Mouse (Mus musculus): ENCODE results near the gene 4930415O20Rik. TPM values are rescaled to one million over a fixed set of nuclear protein-coding genes. Genes with fewer than 3 reads are reported as not detected.
A peak's percentile ranks its signal among the peaks of the same experiment; 100 is the strongest.

4930415O20Rik gene
- polyA plus RNA-seq, 1 experiment from 2014 or later, result not detected

GRCm38 (mm10) chr15:98622199-98622598 is 51.4 kb downstream of the 4930415O20Rik start:
- H3K9ac ChIP-seq, result no peak overlapping the region
- no peak for TF ChIP-seq CTCF (IDR thresholded peaks at IDR 0.05; ENCODE audit: low read depth)
- 8% methylated on average over 7 of the region's 7 CpGs for WGBS
- no peak overlapping the region for H3K4me2 ChIP-seq
- ATAC-seq (ENCODE audit: insufficient read depth), result no peak
- H3K27me3 ChIP-seq (ENCODE audit: insufficient read depth, low read length), result no peaks in the 10 kb centered on the region
- H3K4me3 ChIP-seq (ENCODE audit: low read depth, low read length), result no peak overlapping the region
- H3K27ac ChIP-seq (ENCODE audit: low read depth), result no peak overlapping the region
- H3K9me3 ChIP-seq (ENCODE audit: low read depth, low read length), result no peaks in the 10 kb centered on the region
- DNase-seq, result no peak
- no peaks in the 10 kb centered on the region; the same call in 1 of the 2 replicates for H3K4me1 ChIP-seq (ENCODE audit: insufficient read depth)
- no peaks in the 10 kb centered on the region for H3K36me3 ChIP-seq (ENCODE audit: insufficient read depth)

GRCm38 (mm10) chr15:98622721-98623120 is 51.9 kb downstream of the 4930415O20Rik start:
- no peak overlapping the region for H3K4me2 ChIP-seq
- no peak overlapping the region for H3K27ac ChIP-seq (ENCODE audit: low read depth)
- no peak overlapping the region for H3K4me3 ChIP-seq (ENCODE audit: low read depth, low read length)
- H3K27me3 ChIP-seq (ENCODE audit: insufficient read depth, low read length), result no peaks in the 10 kb centered on the region
- WGBS, result 17% methylated on average over 6 of the region's 6 CpGs
- no peaks in the 10 kb centered on the region for H3K9me3 ChIP-seq (ENCODE audit: low read depth, low read length)
- ATAC-seq (ENCODE audit: insufficient read depth) (no peak), DNase-seq (no peak)
- no peaks in the 10 kb centered on the region for H3K36me3 ChIP-seq (ENCODE audit: insufficient read depth)
- no peaks in the 10 kb centered on the region; the same call in 1 of the 2 replicates for H3K4me1 ChIP-seq (ENCODE audit: insufficient read depth)
- TF ChIP-seq CTCF (IDR thresholded peaks at IDR 0.05; ENCODE audit: low read depth), result no peak
- H3K9ac ChIP-seq, result no peak overlapping the region

- TF ChIP-seq CTCF (IDR thresholded peaks at IDR 0.05; ENCODE audit: low read depth), result no peak
- no peak overlapping the region for H3K4me2 ChIP-seq
- H3K4me3 ChIP-seq (ENCODE audit: low read depth, low read length), result no peak overlapping the region
- H3K9me3 ChIP-seq (ENCODE audit: low read depth, low read length), result no peaks in the 10 kb centered on the region
- WGBS, result 49% methylated on average over 5 of the region's 5 CpGs
- ATAC-seq (ENCODE audit: insufficient read depth) (no peak), DNase-seq (no peak)
- peaks cover 4% of the 10 kb centered on the region for H3K4me1 ChIP-seq (ENCODE audit: insufficient read depth)
- no peak overlapping the region for H3K27ac ChIP-seq (ENCODE audit: low read depth)
- H3K27me3 ChIP-seq (ENCODE audit: insufficient read depth, low read length), result no peaks in the 10 kb centered on the region
- H3K9ac ChIP-seq, result no peak overlapping the region
- no peaks in the 10 kb centered on the region for H3K36me3 ChIP-seq (ENCODE audit: insufficient read depth)
Measured at GRCm38 (mm10) chr15:98623361-98623821, 52.6 kb downstream of the 4930415O20Rik start.

DNA sequence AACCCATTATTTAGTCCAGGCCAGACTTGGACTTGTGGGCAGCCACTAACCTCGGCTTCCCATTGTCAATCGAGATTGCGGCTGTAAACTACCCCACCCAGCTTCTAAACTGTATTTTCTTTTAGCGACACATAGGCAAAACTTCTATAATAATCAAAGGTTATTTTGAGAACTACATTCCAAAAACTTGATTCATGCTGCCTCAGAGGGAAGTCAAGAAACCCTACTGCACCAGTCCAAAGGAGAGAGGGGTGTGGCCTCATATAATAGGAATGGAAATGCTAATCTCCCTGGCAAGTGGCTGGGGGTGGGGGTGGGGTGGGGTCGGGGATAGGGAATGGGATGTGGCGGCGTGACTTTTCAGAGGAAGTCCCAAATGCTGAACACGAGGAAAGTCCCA is 55.3 kb downstream of the 4930415O20Rik start:
- Histone ChIP-seq H3K27me3 (ENCODE audit: insufficient read depth, low read length) (peaks cover 3% of the 10 kb centered on the region; the same call in 1 of the 2 replicates), H3K27ac (ENCODE audit: low read depth) (no peak overlapping the region), H3K9ac (no peak overlapping the region), H3K4me2 (no peak overlapping the region), H3K36me3 (ENCODE audit: insufficient read depth) (no peaks in the 10 kb centered on the region), H3K9me3 (ENCODE audit: low read depth, low read length) (no peaks in the 10 kb centered on the region), H3K4me1 (ENCODE audit: insufficient read depth) (peaks cover 13% of the 10 kb centered on the region), H3K4me3 (ENCODE audit: low read depth, low read length) (no peak overlapping the region)
- ATAC-seq (ENCODE audit: insufficient read depth) (no peak), DNase-seq (no peak)
- no peak for TF ChIP-seq CTCF (IDR thresholded peaks at IDR 0.05; ENCODE audit: low read depth)
- 30% methylated on average over 8 of the region's 8 CpGs for WGBS

DNA sequence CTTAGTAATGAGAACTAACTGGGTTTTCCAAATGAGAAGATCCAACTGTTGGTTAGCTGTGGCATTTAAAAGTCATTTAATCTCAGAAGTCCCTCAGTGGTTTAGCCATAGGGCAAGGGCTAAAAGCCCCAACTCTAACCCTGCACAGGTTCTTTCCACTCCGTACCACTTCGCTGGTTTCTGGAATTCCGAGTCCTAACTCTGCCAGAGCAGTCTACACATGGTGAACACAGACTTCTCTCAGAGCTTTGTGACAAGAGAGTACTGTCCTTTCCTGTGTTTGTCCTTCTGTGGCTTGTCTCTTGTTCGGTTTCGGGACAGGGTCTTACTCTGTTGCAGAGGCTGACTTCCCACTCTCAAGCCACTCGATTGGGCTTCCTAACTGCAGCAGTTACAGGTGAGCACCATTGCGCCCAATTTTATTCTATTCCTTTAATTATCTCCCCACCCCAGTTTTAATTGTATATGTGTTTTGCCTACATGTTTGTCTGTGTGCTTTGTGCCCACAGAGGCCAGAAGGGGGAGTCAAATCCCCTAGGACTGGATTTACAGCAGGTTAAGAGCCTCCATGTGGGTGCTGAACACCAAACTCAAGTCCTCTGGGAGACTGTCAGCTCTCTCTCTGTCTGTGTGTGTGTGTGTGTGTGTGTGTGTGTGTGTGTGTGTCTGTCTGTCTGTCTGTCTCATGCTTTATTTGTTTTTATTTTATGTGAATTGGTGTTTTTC is 55.8 kb downstream of the 4930415O20Rik start:
- TF ChIP-seq CTCF (IDR thresholded peaks at IDR 0.05; ENCODE audit: low read depth), result no peak
- Histone ChIP-seq H3K4me2 (no peak overlapping the region), H3K9ac (no peak overlapping the region), H3K27me3 (ENCODE audit: insufficient read depth, low read length) (peaks cover 3% of the 10 kb centered on the region; the same call in 1 of the 2 replicates), H3K9me3 (ENCODE audit: low read depth, low read length) (no peaks in the 10 kb centered on the region), H3K4me3 (ENCODE audit: low read depth, low read length) (no peak overlapping the region), H3K36me3 (ENCODE audit: insufficient read depth) (no peaks in the 10 kb centered on the region), H3K4me1 (ENCODE audit: insufficient read depth) (peaks cover 16% of the 10 kb centered on the region), H3K27ac (ENCODE audit: low read depth) (no peak overlapping the region)
- WGBS, result 80% methylated on average over 7 of the region's 7 CpGs
- no peak for DNase-seq
- ATAC-seq (ENCODE audit: insufficient read depth), result no peak

GRCm38 (mm10) chr15:98628589-98629254 is 57.9 kb downstream of the 4930415O20Rik start:
- H3K4me1 ChIP-seq (ENCODE audit: insufficient read depth), result peaks cover 23% of the 10 kb centered on the region
- peak overlapping the region; percentile 25 for H3K4me3 ChIP-seq (ENCODE audit: low read depth, low read length)
- H3K27me3 ChIP-seq (ENCODE audit: insufficient read depth, low read length), result peaks cover 16% of the 10 kb centered on the region
- H3K27ac ChIP-seq (ENCODE audit: low read depth), result peak overlapping the region; percentile 73
- H3K36me3 ChIP-seq (ENCODE audit: insufficient read depth), result no peaks in the 10 kb centered on the region
- 4% methylated on average over 20 of the region's 20 CpGs for WGBS
- ATAC-seq (ENCODE audit: insufficient read depth), result peak; percentile 25; the same call in 1 of the 2 replicates
- DNase-seq, result peak; percentile 78
- H3K9me3 ChIP-seq (ENCODE audit: low read depth, low read length), result no peaks in the 10 kb centered on the region
- H3K4me2 ChIP-seq, result peak overlapping the region; percentile 54
- peak overlapping the region; percentile 32 for H3K9ac ChIP-seq
- no peak for TF ChIP-seq CTCF (IDR thresholded peaks at IDR 0.05; ENCODE audit: low read depth)

- H3K9me3 ChIP-seq (ENCODE audit: low read depth, low read length), result no peaks in the 10 kb centered on the region
- peak overlapping the region; percentile 73 for H3K27ac ChIP-seq (ENCODE audit: low read depth)
- peak overlapping the region; percentile 54 for H3K4me2 ChIP-seq
Measured at GRCm38 (mm10) chr15:98629464-98629863, 58.7 kb downstream of the 4930415O20Rik start.

More at GRCm38 (mm10) chr15:98629464-98629863, 58.7 kb downstream of the 4930415O20Rik start:
- Histone ChIP-seq H3K4me3 (ENCODE audit: low read depth, low read length) (no peak overlapping the region; the same call in 1 of the 2 replicates), H3K4me1 (ENCODE audit: insufficient read depth) (peaks cover 23% of the 10 kb centered on the region), H3K36me3 (ENCODE audit: insufficient read depth) (no peaks in the 10 kb centered on the region), H3K9ac (no peak overlapping the region), H3K27me3 (ENCODE audit: insufficient read depth, low read length) (peaks cover 21% of the 10 kb centered on the region)
- TF ChIP-seq CTCF (IDR thresholded peaks at IDR 0.05; ENCODE audit: low read depth), result no peak
- DNase-seq, result peak; percentile 33
- ATAC-seq (ENCODE audit: insufficient read depth), result no peak
- WGBS, result 34% methylated on average over 6 of the region's 6 CpGs
